Mouse (Mus musculus) embryo, embryonic 10 days (tissue): ENCODE results near the gene Zfp618.

ENCODE experiments used
- DNase-seq: peaks from one replicate; pipeline ENCODE4 v3.0.0-alpha.2; 2015; ENCODE audit warnings: low spot score

Zfp618 gene

GRCm38 (mm10) chr4:63032581-63033006 lies 67.2 kb downstream of the Zfp618 start:
- DNase-seq: no peak

GRCm38 (mm10) chr4:63033724-63034123 lies 68.4 kb downstream of the Zfp618 start:
- DNase-seq: no peak

GRCm38 (mm10) chr4:63035991-63036390 lies 70.6 kb downstream of the Zfp618 start:
- no peak for DNase-seq

GRCm38 (mm10) chr4:63036790-63037189 lies 71.4 kb downstream of the Zfp618 start:
- DNase-seq: no peak

GRCm38 (mm10) chr4:63037555-63037954 lies 72.2 kb downstream of the Zfp618 start:
- no peak for DNase-seq

- no peak for DNase-seq
Measured at GRCm38 (mm10) chr4:63038265-63038664, 72.9 kb downstream of the Zfp618 start.

GRCm38 (mm10) chr4:63038937-63039336 lies 73.6 kb downstream of the Zfp618 start:
- no peak for DNase-seq

GRCm38 (mm10) chr4:63048606-63049005 lies 83.2 kb downstream of the Zfp618 start:
- no peak for DNase-seq

- no peak for DNase-seq
Measured at GRCm38 (mm10) chr4:63049596-63050318, 84.4 kb downstream of the Zfp618 start.

GRCm38 (mm10) chr4:63050319-63050676 lies 84.9 kb downstream of the Zfp618 start:
- no peak for DNase-seq

- DNase-seq: no peak
Measured at GRCm38 (mm10) chr4:63050949-63051348, 85.6 kb downstream of the Zfp618 start.

- no peak for DNase-seq
Measured at GRCm38 (mm10) chr4:63051940-63052661, 86.7 kb downstream of the Zfp618 start.

GRCm38 (mm10) chr4:63052662-63053033 lies 87.3 kb downstream of the Zfp618 start:
- no peak for DNase-seq

GRCm38 (mm10) chr4:63055216-63055745 lies 89.9 kb downstream of the Zfp618 start:
- no peak for DNase-seq

- peak; percentile 65 for DNase-seq
Measured at GRCm38 (mm10) chr4:63056641-63057415, 91.5 kb downstream of the Zfp618 start.

- no peak for DNase-seq
Measured at GRCm38 (mm10) chr4:63057581-63057980, 92.2 kb downstream of the Zfp618 start.

- DNase-seq: no peak
Measured at GRCm38 (mm10) chr4:63058686-63059085, 93.3 kb downstream of the Zfp618 start.

GRCm38 (mm10) chr4:63060358-63060757 lies 95.0 kb downstream of the Zfp618 start:
- no peak for DNase-seq

- DNase-seq: no peak
Measured at GRCm38 (mm10) chr4:63061411-63061810, 96.0 kb downstream of the Zfp618 start.

GRCm38 (mm10) chr4:63063360-63063759 lies 98.0 kb downstream of the Zfp618 start:
- no peak for DNase-seq

- no peak for DNase-seq
Measured at GRCm38 (mm10) chr4:63064911-63065310, 99.5 kb downstream of the Zfp618 start.

GRCm38 (mm10) chr4:63066796-63067195 lies 101.4 kb downstream of the Zfp618 start:
- no peak for DNase-seq

GRCm38 (mm10) chr4:63067822-63068221 lies 102.4 kb downstream of the Zfp618 start:
- DNase-seq: no peak
